Mouse (Mus musculus) embryonic facial prominence, embryonic 11.5 days (tissue): ENCODE data around the gene Scn10a. TPM values are rescaled to one million over a fixed set of nuclear protein-coding genes. Genes with fewer than 3 reads are reported as not detected.
A peak's percentile ranks its signal among the peaks of the same experiment; 100 is the strongest.

ENCODE experiments used
- ATAC-seq: fragments of 200-750 bp; cut with Nextera tagmentation; replicated peaks from 2 replicates; pipeline ENCODE4 v1.8.0; 2017; ENCODE audit warnings: low read depth; ENCODE audit not compliant: insufficient number of reproducible peaks, low FRiP score, low TSS enrichment
- DNase-seq: peaks from one replicate; pipeline ENCODE4 v3.0.0-alpha.2; 2015; ENCODE audit warnings: low spot score
- H3K27ac ChIP-seq: fragments of 300-500 bp; sonication (generic); replicated peaks from 2 replicates; pipeline ENCODE4 v1.5.1; 2014; ENCODE audit warnings: mild to moderate bottlenecking, low read depth, low read length, control low read depth
- H3K27me3 ChIP-seq: fragments of 300-500 bp; sonication (generic); 2 replicates; pipeline ENCODE4 v1.6.1; 2014; ENCODE audit warnings: mild to moderate bottlenecking, low read length, moderate library complexity, mixed read lengths; ENCODE audit not compliant: control insufficient read depth, insufficient read depth
- H3K36me3 ChIP-seq: fragments of 300-500 bp; sonication (generic); replicated peaks from 2 replicates; pipeline ENCODE4 v1.6.1; 2014; ENCODE audit warnings: low read depth, mild to moderate bottlenecking, low read length, moderate library complexity, mixed read lengths; ENCODE audit not compliant: control insufficient read depth, insufficient read depth
- H3K4me1 ChIP-seq: fragments of 300-500 bp; sonication (generic); 2 replicates; pipeline ENCODE4 v1.6.1; 2014; ENCODE audit warnings: low read length, mixed read lengths; ENCODE audit not compliant: control insufficient read depth, insufficient read depth
- H3K4me2 ChIP-seq: fragments of 300-500 bp; sonication (generic); 2 replicates; pipeline ENCODE4 v1.6.1; 2014; ENCODE audit warnings: low read depth, mild to moderate bottlenecking, control low read depth, low read length, moderate library complexity
- H3K4me3 ChIP-seq: fragments of 300-500 bp; sonication (generic); 2 replicates; pipeline ENCODE4 v1.5.1; 2014; ENCODE audit warnings: low read depth, low read length, control low read depth
- H3K9ac ChIP-seq: fragments of 300-500 bp; sonication (generic); replicated peaks from 2 replicates; pipeline ENCODE4 v1.6.1; 2014; ENCODE audit warnings: mild to moderate bottlenecking, control low read depth, low read length
- H3K9me3 ChIP-seq: fragments of 300-500 bp; sonication (generic); replicated peaks from 2 replicates; pipeline ENCODE4 v1.6.1; 2016; ENCODE audit warnings: mild to moderate bottlenecking, low read length, inconsistent platforms, mixed read lengths; ENCODE audit not compliant: control insufficient read depth
- WGBS: fragments of 180-500 bp; shearing (Covaris S2); extraction: QIAGEN DNeasy Blood & Tissue Kit; methylation state at CpG from one replicate; pipeline ENCODE4 v1.1.7; 2014; 5-methylcytosine and 5-hydroxymethylcytosine counted together
- polyA plus RNA-seq: library from polyadenylated mRNA; unstranded; fragments of >200 nt; fragmentation: Nextera tagmentation; extraction: Ambion mirVana; gene quantifications from 2 replicates; pipeline ENCODE4 v1.2.1, GENCODE M21; 2014

Gene Scn10a
- polyA plus RNA-seq, 1 experiment from 2014 or later = 0.53 TPM

GRCm38 (mm10) chr9:119580187-119580586, 138.9 kb downstream of the Scn10a start:
- Histone ChIP-seq H3K9ac (no peak overlapping the region), H3K9me3 (no peaks in the 10 kb centered on the region), H3K27ac (no peak overlapping the region), H3K36me3 (no peaks in the 10 kb centered on the region), H3K4me2 (no peak overlapping the region), H3K27me3 (peaks cover 47% of the 10 kb centered on the region), H3K4me3 (no peak overlapping the region), H3K4me1 (peaks cover 6% of the 10 kb centered on the region)
- DNase-seq = no peak
- ATAC-seq = no peak
- WGBS = 86% methylated on average over 17 of the region's 17 CpGs

DNA sequence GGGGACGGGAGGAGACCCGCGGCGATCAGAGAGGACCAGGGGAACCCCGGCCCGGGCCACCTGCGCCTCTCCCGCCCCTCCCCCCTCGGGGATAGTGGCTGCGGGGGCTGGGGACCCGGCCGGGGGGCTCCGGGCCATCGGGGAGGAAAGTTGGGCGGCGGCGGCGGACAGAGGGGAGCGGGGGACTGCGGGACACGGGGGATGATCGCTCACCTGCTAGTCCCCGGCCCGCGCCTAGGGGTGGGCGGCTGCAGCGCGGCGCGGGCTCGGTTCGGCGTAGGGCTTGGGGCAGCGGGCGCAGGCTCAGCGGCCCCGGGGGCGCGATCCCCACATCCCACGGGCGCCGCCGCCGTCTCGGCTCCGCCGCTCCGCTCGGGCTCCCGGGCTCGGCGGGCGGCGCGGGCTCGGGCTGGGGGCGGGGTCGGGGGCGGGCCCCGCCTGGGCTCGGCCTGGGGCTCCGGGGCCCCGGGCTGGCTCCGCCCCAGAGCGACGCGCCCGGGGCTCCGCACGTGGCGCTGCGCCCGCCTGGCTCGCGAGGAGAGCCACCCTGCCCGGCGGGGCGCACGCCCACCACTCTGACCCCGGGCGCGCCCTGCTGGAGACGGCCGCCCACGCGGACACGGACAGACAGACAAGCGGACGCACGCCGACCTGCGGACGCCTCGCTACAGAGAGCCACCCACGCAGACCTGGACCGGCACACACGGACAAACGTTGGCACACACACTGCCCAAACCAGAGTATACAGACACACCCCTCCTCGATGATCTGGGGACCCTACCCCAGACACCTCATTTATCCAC, 140.3 kb downstream of the Scn10a start, which contains the start of gene Scn5a:
Gene Scn5a, minus strand, starts transcription at position 381 of the 803 bp plus-strand sequence.
- no peaks in the 10 kb centered on the region for H3K36me3 ChIP-seq
- H3K4me2 ChIP-seq = peak within 1 kb of the TSS; percentile 96
- peak within 1 kb of the TSS; percentile 53 for H3K9ac ChIP-seq
- H3K27ac ChIP-seq = no peak within 1 kb of the TSS
- peak within 1 kb of the TSS; percentile 48 for H3K4me3 ChIP-seq
- WGBS = 2% methylated on average over 47 of the region's 99 CpGs
- ATAC-seq (peak; percentile 47; the same call in 1 of the 2 replicates), DNase-seq (peak; percentile 55)
- peaks cover 6% of the 10 kb centered on the region for H3K4me1 ChIP-seq
- H3K27me3 ChIP-seq = peaks cover 51% of the 10 kb centered on the region
- no peaks in the 10 kb centered on the region for H3K9me3 ChIP-seq

GRCm38 (mm10) chr9:119578311-119578635, 140.8 kb downstream of the Scn10a start:
- Histone ChIP-seq H3K4me2 (peak overlapping the region; percentile 96), H3K27ac (no peak overlapping the region), H3K36me3 (no peaks in the 10 kb centered on the region), H3K27me3 (peaks cover 54% of the 10 kb centered on the region), H3K4me3 (peak overlapping the region; percentile 48), H3K9me3 (no peaks in the 10 kb centered on the region), H3K9ac (peak overlapping the region; percentile 53), H3K4me1 (peaks cover 6% of the 10 kb centered on the region)
- no peak for ATAC-seq
- WGBS = under 1% methylated on average over 24 of the region's 24 CpGs
- DNase-seq = no peak

- Histone ChIP-seq H3K27ac (no peak overlapping the region), H3K4me1 (peaks cover 6% of the 10 kb centered on the region), H3K36me3 (no peaks in the 10 kb centered on the region), H3K4me3 (no peak overlapping the region), H3K27me3 (peaks cover 59% of the 10 kb centered on the region), H3K4me2 (no peak overlapping the region), H3K9ac (no peak overlapping the region), H3K9me3 (no peaks in the 10 kb centered on the region)
- no peak for ATAC-seq
- DNase-seq = no peak
- 80% methylated on average over 2 of the region's 2 CpGs for WGBS
Measured at GRCm38 (mm10) chr9:119576977-119577376, 142.1 kb downstream of the Scn10a start.

DNA sequence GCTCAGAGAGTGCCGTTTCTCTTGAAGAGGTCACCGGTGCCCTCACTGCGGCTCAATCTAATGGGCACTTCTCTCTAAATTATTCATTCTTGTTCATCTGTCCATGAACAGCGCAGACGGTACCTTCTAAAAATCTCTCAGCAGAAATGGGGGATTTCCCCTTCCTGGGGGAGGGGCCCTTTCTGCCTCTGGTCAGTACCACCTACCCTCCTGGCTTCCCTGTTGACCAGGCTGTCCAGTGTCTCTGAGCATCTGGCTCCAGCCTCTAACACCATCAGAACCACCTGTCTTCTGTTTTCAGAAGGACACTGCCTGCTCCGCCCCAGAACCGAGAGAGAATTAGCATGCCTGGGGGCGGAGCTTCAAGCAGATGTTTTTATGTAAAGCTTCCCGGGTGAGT, 143.4 kb downstream of the Scn10a start:
- Histone ChIP-seq H3K27me3 (peaks cover 64% of the 10 kb centered on the region), H3K9me3 (no peaks in the 10 kb centered on the region), H3K36me3 (no peaks in the 10 kb centered on the region), H3K27ac (no peak overlapping the region), H3K4me3 (no peak overlapping the region), H3K4me2 (no peak overlapping the region), H3K4me1 (peaks cover 6% of the 10 kb centered on the region), H3K9ac (no peak overlapping the region)
- WGBS = 54% methylated on average over 9 of the region's 9 CpGs
- ATAC-seq (no peak), DNase-seq (no peak)

DNA sequence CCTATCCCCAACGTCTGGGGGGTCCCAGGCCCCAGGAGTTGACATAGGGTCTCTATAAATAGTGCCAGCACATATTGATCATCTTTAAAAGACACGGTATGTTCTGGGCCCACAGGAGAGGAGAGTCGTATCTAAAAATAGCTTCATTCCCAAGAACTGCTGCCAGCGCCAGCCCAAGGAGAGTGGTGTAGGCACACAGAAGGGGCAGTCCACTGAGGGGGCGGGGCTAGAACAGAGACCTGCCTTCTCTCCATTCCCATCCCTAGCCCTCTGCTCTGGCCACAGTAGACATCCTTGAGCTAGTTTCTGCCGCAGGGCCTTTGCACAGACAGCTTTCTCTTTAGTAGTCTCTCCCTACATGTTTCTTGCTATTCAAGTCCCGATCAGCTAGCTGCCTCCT, 144.8 kb downstream of the Scn10a start:
- Histone ChIP-seq H3K27ac (no peak overlapping the region), H3K36me3 (no peaks in the 10 kb centered on the region), H3K4me3 (no peak overlapping the region), H3K9ac (no peak overlapping the region), H3K9me3 (no peaks in the 10 kb centered on the region), H3K4me1 (peaks cover 6% of the 10 kb centered on the region), H3K4me2 (no peak overlapping the region), H3K27me3 (peaks cover 58% of the 10 kb centered on the region)
- DNase-seq = no peak
- WGBS = 82% methylated on average over 7 of the region's 7 CpGs
- ATAC-seq = no peak

GRCm38 (mm10) chr9:119573009-119573408, 146.1 kb downstream of the Scn10a start:
- H3K36me3 ChIP-seq = no peaks in the 10 kb centered on the region
- no peak overlapping the region for H3K4me3 ChIP-seq
- no peaks in the 10 kb centered on the region for H3K4me1 ChIP-seq
- DNase-seq (no peak), ATAC-seq (no peak)
- no peaks in the 10 kb centered on the region for H3K9me3 ChIP-seq
- no peak overlapping the region for H3K4me2 ChIP-seq
- no peak overlapping the region for H3K27ac ChIP-seq
- WGBS = 48% methylated on average over 14 of the region's 14 CpGs
- H3K27me3 ChIP-seq = peaks cover 46% of the 10 kb centered on the region
- H3K9ac ChIP-seq = no peak overlapping the region

GRCm38 (mm10) chr9:119571411-119571888, 147.7 kb downstream of the Scn10a start:
- peak; percentile 74 for ATAC-seq
- no peak overlapping the region for H3K9ac ChIP-seq
- no peaks in the 10 kb centered on the region for H3K4me1 ChIP-seq
- H3K4me3 ChIP-seq = no peak overlapping the region
- DNase-seq = peak; percentile 26
- H3K36me3 ChIP-seq = no peaks in the 10 kb centered on the region
- WGBS = 0% methylated on average over 15 of the region's 15 CpGs
- peaks cover 33% of the 10 kb centered on the region for H3K27me3 ChIP-seq
- no peaks in the 10 kb centered on the region for H3K9me3 ChIP-seq
- H3K4me2 ChIP-seq = 0 out of 2 replicates have a peak overlapping the region, but pooled peaks have one; percentile 19
- no peak overlapping the region for H3K27ac ChIP-seq
